Comparison of ENCODE assay signal across 10 mouse cellular contexts in genomic region chr10:70057064-70057463, GRCm38 (mm10). TPM values are rescaled to one million over a fixed set of nuclear protein-coding genes. Genes with fewer than 3 reads are reported as not detected.
DNase-seq lines count a peak whose midpoint lies in the region; ATAC-seq and TF ChIP-seq lines count a peak whose summit lies in the region.
"Had no signal": no experiment of that assay in that cellular context is flagged by ENCODE, and none has a peak within 500 bp of the region (broad histone marks: within the 10 kb centered on the region; RNA-seq: fewer than 3 reads in every experiment).

No protein-coding gene starts in this region.

- no peak overlapping the region for H3K4me2 ChIP-seq in stomach, embryonic 14.5 days (replicated peaks; ENCODE audit: low read depth, low read length)
- H3K4me2 ChIP-seq in stomach, postnatal 0 days (replicated peaks; ENCODE audit: low read depth): no peak overlapping the region

- H3K4me1 ChIP-seq in stomach, embryonic 14.5 days (ENCODE audit: control insufficient read depth, insufficient read depth, low read length): no peaks in the 10 kb centered on the region
- H3K4me1 ChIP-seq in stomach, postnatal 0 days (replicated peaks; ENCODE audit: control insufficient read depth, insufficient read depth): 0 out of 2 replicates have a peak, but pooled peaks cover 2% of the 10 kb centered on the region

- no peak overlapping the region for H3K4me3 ChIP-seq in stomach, embryonic 14.5 days (ENCODE audit: low read depth, low read length)
- H3K4me3 ChIP-seq in stomach, postnatal 0 days (ENCODE audit: low read depth, low read length): no peak overlapping the region

- H3K36me3 ChIP-seq in stomach, embryonic 14.5 days (ENCODE audit: control insufficient read depth, insufficient read depth, low read length): no peaks in the 10 kb centered on the region
- H3K36me3 ChIP-seq in stomach, postnatal 0 days (ENCODE audit: control insufficient read depth, insufficient read depth, low read length): no peaks in the 10 kb centered on the region

- H3K27ac ChIP-seq in stomach, embryonic 14.5 days (ENCODE audit: low read length): no peak overlapping the region
- no peak overlapping the region for H3K27ac ChIP-seq in stomach, postnatal 0 days (replicated peaks)

- peak; percentile 56; the same call in 1 of the 2 replicates for ATAC-seq in stomach, embryonic 14.5 days (ENCODE audit: insufficient number of reproducible peaks, insufficient read depth, low FRiP score, low read depth)
- ATAC-seq in stomach, postnatal 0 days (ENCODE audit: low FRiP score, low TSS enrichment): no peak
- ATAC-seq: liver, postnatal 0 days had no signal

- no peak overlapping the region for H3K9ac ChIP-seq in stomach, embryonic 14.5 days (replicated peaks; ENCODE audit: low read depth, low read length)
- H3K9ac ChIP-seq in stomach, postnatal 0 days (ENCODE audit: low read length): no peak overlapping the region
- H3K9ac ChIP-seq: liver, postnatal 0 days had no signal

- no peak for DNase-seq in stomach, postnatal 0 days (ENCODE audit: low spot score)
- DNase-seq in gastrocnemius, adult 8-10 months (ENCODE audit: low spot score in 2 of 2): peak; percentile 57 to 60
- DNase-seq in kidney, postnatal 25 days: peak; percentile 36 to 43
- DNase-seq in spleen, postnatal 14 days (ENCODE audit: low spot score in 2 of 2): no peak
- DNase-seq in retina, embryonic 14.5 days (ENCODE audit: low spot score): no peak
- no peak for DNase-seq in embryo, embryonic 11 days
- no peak for DNase-seq in spleen, postnatal 10 days (ENCODE audit: low spot score in 2 of 2)
- DNase-seq: cerebellum, adult 18-20 months; liver, postnatal 0 days had no signal

- TF ChIP-seq EP300 in stomach, postnatal 0 days (optimal IDR thresholded peaks at IDR 0.05): no peak

- 49% methylated on average over 3 of the region's 3 CpGs for WGBS in stomach, embryonic 14.5 days
- WGBS in stomach, postnatal 0 days: 46% methylated on average over 3 of the region's 3 CpGs

- H3K27me3 ChIP-seq in stomach, embryonic 14.5 days (ENCODE audit: control insufficient read depth, insufficient read depth, low read length): no peaks in the 10 kb centered on the region
- no peaks in the 10 kb centered on the region for H3K27me3 ChIP-seq in stomach, postnatal 0 days (ENCODE audit: control insufficient read depth, insufficient read depth, low read length)

- no peaks in the 10 kb centered on the region for H3K9me3 ChIP-seq in stomach, embryonic 14.5 days (ENCODE audit: control insufficient read depth, low read depth, low read length)
- H3K9me3 ChIP-seq in stomach, postnatal 0 days (ENCODE audit: control insufficient read depth, low read length): peaks cover 6% of the 10 kb centered on the region; the same call in 1 of the 2 replicates

- no peak for TF ChIP-seq CTCF in stomach, postnatal 0 days (IDR thresholded peaks at IDR 0.05; ENCODE audit: low read depth)

RNA-seq across cellular contexts. Expression of gene Ccdc6, which starts 39.9 kb away (rescaled TPM):
- polyA plus RNA-seq in stomach, embryonic 14.5 days (2014; fragmentation: Nextera tagmentation; extraction: Ambion mirVana): 25.1 and 27.2 TPM in 2 replicates
- 9.4 and 10.0 TPM in 2 replicates for polyA plus RNA-seq in stomach, postnatal 0 days (2015; fragmentation: Nextera tagmentation; extraction: Ambion mirVana)
- total RNA-seq in gastrocnemius, adult 8-10 months (2022): 100 to 1,000 TPM; 102 to 119 (median 108) TPM

Comparison
In these comparisons a context has a peak if more than half of its experiments do, and no peak if none do; other contexts are left out.
1. DNase-seq: peak in gastrocnemius, adult 8-10 months (2 of 2) and kidney, postnatal 25 days (2 of 2); none in stomach, postnatal 0 days (single experiment), spleen, postnatal 14 days (0 of 2), retina, embryonic 14.5 days (single experiment), embryo, embryonic 11 days (single experiment) and spleen, postnatal 10 days (0 of 2).